16 mouse cellular contexts compared by ENCODE assay signal in the genomic region with DNA sequence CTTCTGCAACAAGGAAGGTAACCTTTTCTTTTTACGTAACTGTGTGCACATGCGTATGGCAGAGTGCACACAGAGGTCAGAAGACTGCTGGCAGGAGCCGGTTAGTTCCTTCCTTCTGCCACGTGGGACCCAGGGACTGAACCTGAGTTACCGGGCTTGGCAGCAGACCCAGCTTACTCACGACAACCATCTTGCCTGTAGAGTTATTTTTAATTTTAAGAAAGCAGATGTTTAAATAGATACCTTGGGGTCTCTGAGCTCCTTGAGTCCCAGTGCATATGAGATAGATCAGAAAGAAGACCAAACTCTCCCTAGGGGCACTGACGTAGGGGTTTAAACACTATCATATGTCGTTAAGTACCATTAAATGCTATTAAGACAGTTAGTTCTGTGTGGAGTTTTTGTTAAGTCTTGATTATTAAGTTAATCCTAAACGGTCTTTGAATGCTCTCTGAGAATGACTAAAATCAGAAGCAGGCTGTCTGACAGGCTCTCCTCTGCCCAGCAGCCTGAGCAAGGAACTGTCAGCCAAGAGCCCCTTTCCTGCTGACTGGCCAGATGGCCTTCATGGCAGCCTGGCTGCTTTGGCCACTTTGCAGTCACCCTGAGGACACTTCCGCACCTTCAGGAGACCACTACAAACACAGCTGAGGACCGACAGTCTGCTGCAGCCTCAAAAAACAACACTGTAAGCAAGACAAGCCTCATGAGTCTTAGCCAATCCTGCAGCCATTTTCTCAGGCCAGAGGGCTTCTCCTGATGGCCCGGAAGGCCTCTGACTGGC.
DNase-seq lines count a peak whose midpoint lies in the region; ATAC-seq and TF ChIP-seq lines count a peak whose summit lies in the region.
"Had no signal": no experiment of that assay in that cellular context is flagged by ENCODE, and none has a peak within 500 bp of the region (broad histone marks: within the 10 kb centered on the region; RNA-seq: fewer than 3 reads in every experiment).

No protein-coding gene starts in this region.

- no peak overlapping the region for H3K4me2 ChIP-seq in midbrain, postnatal 0 days (ENCODE audit: low read depth, low read length, poor library complexity, severe bottlenecking)
- H3K4me2 ChIP-seq in midbrain, embryonic 15.5 days: no peak overlapping the region
- H3K4me2 ChIP-seq: heart, embryonic 11.5 days; midbrain, embryonic 12.5 days had no signal

- no peaks in the 10 kb centered on the region for H3K27me3 ChIP-seq in midbrain, postnatal 0 days (ENCODE audit: insufficient read depth, low read length)
- H3K27me3 ChIP-seq in midbrain, embryonic 15.5 days (replicated peaks): no peaks in the 10 kb centered on the region
- H3K27me3 ChIP-seq: midbrain, embryonic 12.5 days had no signal

- H3K36me3 ChIP-seq in midbrain, postnatal 0 days (ENCODE audit: insufficient read depth, low read length): peaks cover 11% of the 10 kb centered on the region; the same call in 1 of the 2 replicates
- no peaks in the 10 kb centered on the region for H3K36me3 ChIP-seq in midbrain, embryonic 15.5 days (replicated peaks)

- DNase-seq in midbrain, postnatal 0 days (ENCODE audit: low spot score): peak; percentile 72
- peak; percentile 96 for DNase-seq in cerebellum, adult 11-12 months
- peak; percentile 90 to 91 for DNase-seq in cerebellum, postnatal 25 days
- no peak for DNase-seq in retina, embryonic 14.5 days (ENCODE audit: low spot score)
- DNase-seq in gastrocnemius, postnatal 4 days (ENCODE audit: low spot score in 2 of 2): no peak
- DNase-seq: gastrocnemius, postnatal 10 days; kidney, postnatal 14 days; layer of hippocampus, adult 9-11 months; liver; lung, adult 18-20 months; lung, postnatal 4 days had no signal

- H3K9ac ChIP-seq in midbrain, postnatal 0 days (replicated peaks; ENCODE audit: low read length, poor library complexity, severe bottlenecking): no peak overlapping the region
- no peak overlapping the region for H3K9ac ChIP-seq in midbrain, embryonic 15.5 days
- H3K9ac ChIP-seq: midbrain, embryonic 12.5 days had no signal

- no peaks in the 10 kb centered on the region for H3K4me1 ChIP-seq in midbrain, postnatal 0 days (ENCODE audit: insufficient read depth, low read length)
- peaks cover 15% of the 10 kb centered on the region for H3K4me1 ChIP-seq in midbrain, embryonic 15.5 days

- H3K4me3 ChIP-seq in midbrain, postnatal 0 days (ENCODE audit: low read depth, low read length): no peak overlapping the region
- H3K4me3 ChIP-seq in midbrain, embryonic 15.5 days: no peak overlapping the region
- H3K4me3 ChIP-seq: erythroblast, embryonic 14.5 days; midbrain, embryonic 12.5 days had no signal

- ATAC-seq in midbrain, postnatal 0 days (ENCODE audit: low FRiP score): no peak
- ATAC-seq in midbrain, embryonic 15.5 days (replicated peaks): no peak
- no peak for ATAC-seq in megakaryocyte-erythroid progenitor cell, adult 5-6 weeks (replicated peaks; ENCODE audit: low FRiP score, low TSS enrichment, poor library complexity, severe bottlenecking)

- no peak for TF ChIP-seq CTCF in midbrain, postnatal 0 days (IDR thresholded peaks at IDR 0.05)

- no peaks in the 10 kb centered on the region for H3K9me3 ChIP-seq in midbrain, postnatal 0 days (ENCODE audit: low read length)
- no peaks in the 10 kb centered on the region for H3K9me3 ChIP-seq in midbrain, embryonic 15.5 days
- H3K9me3 ChIP-seq: midbrain, embryonic 12.5 days had no signal

- 68% methylated on average over 12 of the region's 12 CpGs for WGBS in midbrain, postnatal 0 days
- WGBS in midbrain, embryonic 15.5 days: 74% methylated on average over 12 of the region's 12 CpGs

- no peak overlapping the region for H3K27ac ChIP-seq in midbrain, postnatal 0 days (ENCODE audit: low read depth, low read length)
- H3K27ac ChIP-seq in midbrain, embryonic 15.5 days: no peak overlapping the region
- H3K27ac ChIP-seq: midbrain, embryonic 12.5 days had no signal

Comparison
In these comparisons a context has a peak if more than half of its experiments do, and no peak if none do; other contexts are left out.
1. DNase-seq: peak in midbrain, postnatal 0 days (single experiment), cerebellum, adult 11-12 months (single experiment) and cerebellum, postnatal 25 days (2 of 2); none in retina, embryonic 14.5 days (single experiment) and gastrocnemius, postnatal 4 days (0 of 2).